Mouse (Mus musculus) regulatory T cell (primary cell): Measurements from ENCODE around the gene Abat.

Source experiments
- in situ Hi-C: fragments of 300-600 bp; cut with MboI, MseI; formaldehyde crosslinking; loops from one replicate; pipeline ENCODE4 v1.15.1; 2025; ENCODE audit warnings: high pct_unique_total_duplicates

Gene Abat

DNA sequence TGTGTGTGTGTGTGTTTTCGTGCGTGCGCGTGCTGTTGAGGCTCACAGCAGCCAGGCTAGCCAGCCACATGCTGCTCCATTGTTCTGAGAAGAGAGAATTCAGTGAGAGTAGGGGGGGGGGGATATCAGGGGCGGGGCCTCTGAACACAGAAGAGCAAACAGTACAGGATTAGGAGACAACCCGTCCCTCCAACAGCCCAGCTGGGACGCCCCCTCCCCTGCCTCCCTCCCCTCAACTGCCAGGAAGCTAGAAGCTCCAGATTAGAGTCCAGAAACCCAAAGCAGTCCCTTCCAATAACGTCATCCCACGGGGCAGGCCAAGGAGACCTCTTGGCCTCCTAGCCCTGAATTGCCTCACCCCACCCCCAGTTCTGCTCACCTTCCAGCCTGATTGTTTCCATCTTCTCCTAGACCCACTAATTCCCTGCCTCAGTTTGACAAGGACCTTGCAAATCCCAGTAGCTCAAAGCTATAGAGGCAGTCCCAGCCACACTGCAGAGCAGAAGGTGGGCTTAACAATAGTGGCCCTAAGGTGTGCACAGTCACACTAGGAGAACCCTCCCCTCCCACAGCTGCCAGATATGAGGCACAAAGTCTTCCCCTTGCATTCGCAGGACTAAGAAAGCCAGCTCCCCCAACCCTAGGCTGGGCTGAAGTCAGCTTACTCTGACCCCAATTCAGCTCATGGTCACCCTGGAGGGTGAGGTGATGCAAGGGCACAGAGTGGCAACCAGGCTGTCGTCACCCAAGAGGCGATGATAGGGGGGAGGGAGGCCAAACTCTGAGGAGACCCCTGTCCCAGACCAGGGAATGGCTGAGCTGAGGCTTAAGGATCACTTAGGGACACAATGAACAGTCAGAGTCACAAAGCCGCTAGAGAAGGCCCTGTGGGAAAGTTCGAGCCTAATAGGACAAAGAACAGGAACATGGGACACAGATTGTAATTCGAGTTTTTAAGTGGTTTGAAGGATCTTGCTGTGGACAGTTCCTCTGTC is 157.1 kb downstream of the Abat start:
- in situ Hi-C loops: no loop called here
